Mouse (Mus musculus) kidney, embryonic 15.5 days (tissue): ENCODE results near the gene Cst6. TPM values are rescaled to one million over a fixed set of nuclear protein-coding genes. Genes with fewer than 3 reads are reported as not detected.

Source experiments
- ATAC-seq: fragments of 200-750 bp; cut with Nextera tagmentation; replicated peaks from 2 replicates; pipeline ENCODE4 v1.8.0; 2017; ENCODE audit warnings: moderate TSS enrichment; ENCODE audit not compliant: low FRiP score
- H3K27ac ChIP-seq: fragments of 300-500 bp; sonication (generic); 2 replicates; pipeline ENCODE4 v1.5.1; 2015; ENCODE audit warnings: mild to moderate bottlenecking, inconsistent platforms
- H3K27me3 ChIP-seq: fragments of 300-500 bp; sonication (generic); 2 replicates; pipeline ENCODE4 v1.6.1; 2015; ENCODE audit warnings: inconsistent platforms
- H3K36me3 ChIP-seq: fragments of 300-500 bp; sonication (generic); 2 replicates; pipeline ENCODE4 v1.6.1; 2015; ENCODE audit warnings: inconsistent platforms
- H3K4me1 ChIP-seq: fragments of 300-500 bp; sonication (generic); 2 replicates; pipeline ENCODE4 v1.6.1; 2015; ENCODE audit warnings: inconsistent platforms
- H3K4me2 ChIP-seq: fragments of 300-500 bp; sonication (generic); 2 replicates; pipeline ENCODE4 v1.6.1; 2015; ENCODE audit warnings: moderate library complexity, mild to moderate bottlenecking, inconsistent platforms
- H3K4me3 ChIP-seq: fragments of 300-500 bp; sonication (generic); replicated peaks from 2 replicates; pipeline ENCODE4 v1.5.1; 2015; ENCODE audit warnings: mild to moderate bottlenecking, inconsistent platforms
- H3K9ac ChIP-seq: fragments of 300-500 bp; sonication (generic); 2 replicates; pipeline ENCODE4 v1.6.1; 2015; ENCODE audit warnings: mild to moderate bottlenecking, inconsistent platforms
- H3K9me3 ChIP-seq: fragments of 300-500 bp; sonication (generic); replicated peaks from 2 replicates; pipeline ENCODE4 v1.6.1; 2016; ENCODE audit warnings: inconsistent platforms
- WGBS: fragments of 180-500 bp; shearing (Covaris S2); methylation state at CpG from one replicate; pipeline ENCODE4 v1.1.7; 2015; ENCODE audit warnings: mixed read lengths; 5-methylcytosine and 5-hydroxymethylcytosine counted together
- polyA plus RNA-seq: library from polyadenylated mRNA; unstranded; fragments of >200 nt; fragmentation: Nextera tagmentation; extraction: Ambion mirVana; gene quantifications from 2 replicates; pipeline ENCODE4 v1.2.1, GENCODE M21; 2015

Gene Cst6
- polyA plus RNA-seq, 1 experiment from 2014 or later = 0.45 TPM

- H3K9me3 ChIP-seq = no peaks in the 10 kb centered on the region
- peaks cover 11% of the 10 kb centered on the region for H3K4me1 ChIP-seq
- no peaks in the 10 kb centered on the region for H3K36me3 ChIP-seq
- no peak overlapping the region for H3K4me2 ChIP-seq
- H3K27ac ChIP-seq = no peak overlapping the region
- peaks cover 2% of the 10 kb centered on the region; the same call in 1 of the 2 replicates for H3K27me3 ChIP-seq
- H3K9ac ChIP-seq = no peak overlapping the region
- ATAC-seq = no peak
- 86% methylated on average over 6 of the region's 6 CpGs for WGBS
- H3K4me3 ChIP-seq = no peak overlapping the region
Observed at GRCm38 (mm10) chr19:5348064-5348463, 1.3 kb downstream of the Cst6 start.

DNA sequence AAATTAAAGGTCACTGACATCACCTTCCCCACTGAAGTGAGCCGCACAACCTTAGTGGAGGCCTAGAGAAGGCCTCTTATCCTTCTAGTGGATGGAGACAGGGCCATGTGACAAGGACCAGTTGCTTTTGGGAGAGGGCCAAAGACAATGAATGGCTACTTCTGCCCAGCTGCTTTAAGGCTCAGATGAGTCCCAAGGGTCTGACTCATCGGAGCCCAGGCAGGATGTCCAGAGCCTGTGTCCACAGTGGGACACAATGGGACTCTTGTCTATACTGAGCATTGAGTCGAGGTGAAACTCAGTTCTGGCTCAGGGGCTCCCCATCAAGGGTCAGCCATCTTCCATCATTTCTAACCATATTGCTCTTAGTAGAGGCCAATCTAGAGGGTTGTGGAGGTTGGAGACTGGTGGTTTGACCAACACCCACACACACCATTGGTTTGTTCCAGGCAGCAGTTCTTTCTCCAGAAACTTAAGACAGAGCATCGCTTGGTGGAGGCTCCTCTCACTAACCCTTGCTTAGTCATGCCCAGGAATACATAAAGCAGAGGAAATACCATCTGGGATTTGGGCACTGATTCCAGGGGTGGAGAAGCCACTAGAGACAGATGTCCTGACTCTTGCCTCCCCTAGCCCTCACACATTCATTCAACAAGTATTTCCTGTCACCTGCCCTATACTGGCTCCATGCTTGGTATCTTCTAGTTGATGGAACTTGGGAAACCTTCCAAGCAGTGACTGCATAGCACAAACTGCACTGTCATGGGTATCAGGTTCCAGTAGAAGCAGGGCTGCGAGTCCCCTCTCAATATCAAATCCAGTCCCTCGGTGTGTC is 3.9 kb downstream of the Cst6 start:
- H3K27me3 ChIP-seq = peaks cover 2% of the 10 kb centered on the region; the same call in 1 of the 2 replicates
- H3K36me3 ChIP-seq = no peaks in the 10 kb centered on the region
- H3K9me3 ChIP-seq = no peaks in the 10 kb centered on the region
- H3K9ac ChIP-seq = no peak overlapping the region
- H3K4me2 ChIP-seq = no peak overlapping the region
- peaks cover 11% of the 10 kb centered on the region for H3K4me1 ChIP-seq
- no peak overlapping the region for H3K27ac ChIP-seq
- ATAC-seq = no peak
- WGBS = 63% methylated on average over 6 of the region's 6 CpGs
- H3K4me3 ChIP-seq = no peak overlapping the region

DNA sequence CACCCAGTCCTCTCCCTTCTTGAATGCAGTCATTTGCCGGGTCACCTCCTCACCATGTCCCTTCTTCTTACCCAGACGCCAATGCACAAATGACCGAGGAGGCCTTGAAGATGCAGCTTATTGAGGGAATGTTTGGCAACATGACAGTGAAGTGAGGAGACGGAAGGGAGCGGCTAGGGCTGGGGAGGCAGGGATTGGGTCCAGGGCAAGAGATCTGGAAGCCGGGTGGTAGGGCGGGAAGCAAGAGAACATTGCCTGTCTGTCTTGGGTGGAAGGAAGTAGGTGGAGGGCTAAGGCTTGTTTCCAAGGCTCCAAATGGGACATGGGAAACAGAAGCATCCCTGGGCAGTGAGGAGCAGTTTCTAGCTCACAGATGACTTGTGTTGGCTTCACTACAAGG is 8.0 kb downstream of the Cst6 start:
- H3K9ac ChIP-seq = no peak overlapping the region
- no peaks in the 10 kb centered on the region for H3K27me3 ChIP-seq
- 87% methylated on average over 7 of the region's 7 CpGs for WGBS
- no peak overlapping the region for H3K4me3 ChIP-seq
- no peaks in the 10 kb centered on the region for H3K9me3 ChIP-seq
- H3K36me3 ChIP-seq = no peaks in the 10 kb centered on the region
- no peak for ATAC-seq
- no peak overlapping the region for H3K4me2 ChIP-seq
- H3K4me1 ChIP-seq = 0 out of 2 replicates have a peak, but pooled peaks cover 3% of the 10 kb centered on the region
- H3K27ac ChIP-seq = no peak overlapping the region

DNA sequence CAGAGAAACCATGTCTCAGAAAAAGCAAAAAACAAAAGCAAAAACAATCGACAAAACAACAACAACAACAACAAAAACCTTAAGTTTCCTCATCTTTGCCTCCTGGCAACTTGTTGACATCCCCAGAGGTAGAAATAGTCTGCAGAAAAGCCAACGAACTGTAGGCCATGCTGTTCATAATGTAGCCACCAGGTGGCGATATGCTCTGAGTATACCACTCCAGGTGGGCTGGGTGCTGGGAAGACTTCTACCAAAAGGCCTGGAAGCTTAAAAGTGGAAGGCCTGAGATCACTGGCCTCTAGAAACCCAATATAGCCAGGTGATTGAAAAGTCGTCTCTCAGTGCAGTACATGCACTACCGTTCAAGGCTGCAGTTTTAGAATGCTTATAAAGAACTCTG is 11.4 kb downstream of the Cst6 start:
- 0 out of 2 replicates have a peak, but pooled peaks cover 6% of the 10 kb centered on the region for H3K4me1 ChIP-seq
- no peak overlapping the region for H3K9ac ChIP-seq
- H3K9me3 ChIP-seq = no peaks in the 10 kb centered on the region
- H3K4me2 ChIP-seq = no peak overlapping the region
- H3K27me3 ChIP-seq = no peaks in the 10 kb centered on the region
- ATAC-seq = no peak
- H3K27ac ChIP-seq = no peak overlapping the region
- 24% methylated on average over 5 of the region's 5 CpGs for whole genome bisulfite sequencing
- H3K36me3 ChIP-seq = no peaks in the 10 kb centered on the region
- no peak overlapping the region for H3K4me3 ChIP-seq

- H3K4me2 ChIP-seq = no peak within 1 kb of the TSS
- H3K36me3 ChIP-seq = no peaks in the 10 kb centered on the region
- H3K4me3 ChIP-seq = no peak within 1 kb of the TSS
- no peak within 1 kb of the TSS for H3K27ac ChIP-seq
- H3K4me1 ChIP-seq = 0 out of 2 replicates have a peak, but pooled peaks cover 6% of the 10 kb centered on the region
- H3K9ac ChIP-seq = no peak within 1 kb of the TSS
- H3K27me3 ChIP-seq = no peaks in the 10 kb centered on the region
- H3K9me3 ChIP-seq = no peaks in the 10 kb centered on the region
- WGBS = 91% methylated on average over 6 of the region's 6 CpGs
- no peak for ATAC-seq
Observed at GRCm38 (mm10) chr19:5335441-5335840, 13.9 kb downstream of the Cst6 start, which contains the start of gene Catsper1. Gene Catsper1 (plus strand): TSS chr19:5335741.

- H3K27me3 ChIP-seq = no peaks in the 10 kb centered on the region
- ATAC-seq = no peak
- H3K4me2 ChIP-seq = no peak overlapping the region
- no peaks in the 10 kb centered on the region for H3K9me3 ChIP-seq
- no peak overlapping the region for H3K4me3 ChIP-seq
- no peak overlapping the region for H3K27ac ChIP-seq
- 73% methylated on average over 5 of the region's 5 CpGs for WGBS
- 0 out of 2 replicates have a peak, but pooled peaks cover 6% of the 10 kb centered on the region for H3K4me1 ChIP-seq
- no peaks in the 10 kb centered on the region for H3K36me3 ChIP-seq
- no peak overlapping the region for H3K9ac ChIP-seq
Observed at GRCm38 (mm10) chr19:5334741-5335140, 14.6 kb downstream of the Cst6 start.

- Histone ChIP-seq H3K27me3 (no peaks in the 10 kb centered on the region), H3K4me2 (no peak overlapping the region), H3K27ac (peak overlapping the region; percentile 46; the same call in 1 of the 2 replicates), H3K4me1 (peaks cover 8% of the 10 kb centered on the region), H3K9me3 (no peaks in the 10 kb centered on the region), H3K36me3 (no peaks in the 10 kb centered on the region), H3K4me3 (no peak overlapping the region), H3K9ac (no peak overlapping the region)
- WGBS = 73% methylated on average over 19 of the region's 19 CpGs
- no peak for ATAC-seq
Observed at GRCm38 (mm10) chr19:5327970-5328369, 21.4 kb downstream of the Cst6 start.

DNA sequence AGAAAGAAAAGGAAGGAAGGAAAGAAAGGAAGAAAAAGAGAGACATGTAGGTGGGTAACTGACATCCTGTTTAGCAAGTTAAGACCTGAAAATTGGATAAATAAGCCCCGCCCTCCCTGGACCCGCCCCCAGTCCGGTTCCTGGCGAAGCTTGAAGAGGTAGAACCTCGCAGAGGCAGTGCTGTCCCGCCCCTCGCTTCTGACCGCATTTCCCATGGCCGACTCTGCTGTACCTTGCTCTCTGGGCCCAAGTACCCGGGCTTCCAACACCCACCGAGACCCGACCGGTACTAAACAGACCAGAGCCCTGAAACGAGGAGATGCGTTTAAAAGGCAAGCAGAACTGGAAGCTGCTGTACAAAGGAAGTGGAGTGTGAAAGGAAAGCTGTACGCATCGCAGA is 25.6 kb downstream of the Cst6 start:
- 32% methylated on average over 17 of the region's 17 CpGs for WGBS
- Histone ChIP-seq H3K4me1 (peaks cover 8% of the 10 kb centered on the region), H3K4me2 (peak overlapping the region; percentile 57), H3K27me3 (no peaks in the 10 kb centered on the region), H3K9me3 (no peaks in the 10 kb centered on the region), H3K36me3 (no peaks in the 10 kb centered on the region), H3K4me3 (peak overlapping the region; percentile 28), H3K9ac (no peak overlapping the region), H3K27ac (peak overlapping the region; percentile 64)
- ATAC-seq = no peak

GRCm38 (mm10) chr19:5313189-5313588 is 36.2 kb downstream of the Cst6 start:
- no peaks in the 10 kb centered on the region for H3K36me3 ChIP-seq
- no peak overlapping the region for H3K9ac ChIP-seq
- no peak overlapping the region for H3K27ac ChIP-seq
- peaks cover 10% of the 10 kb centered on the region for H3K9me3 ChIP-seq
- no peaks in the 10 kb centered on the region for H3K27me3 ChIP-seq
- ATAC-seq = no peak
- WGBS = 92% methylated on average over 8 of the region's 8 CpGs
- no peak overlapping the region for H3K4me2 ChIP-seq
- no peaks in the 10 kb centered on the region for H3K4me1 ChIP-seq
- H3K4me3 ChIP-seq = no peak overlapping the region

DNA sequence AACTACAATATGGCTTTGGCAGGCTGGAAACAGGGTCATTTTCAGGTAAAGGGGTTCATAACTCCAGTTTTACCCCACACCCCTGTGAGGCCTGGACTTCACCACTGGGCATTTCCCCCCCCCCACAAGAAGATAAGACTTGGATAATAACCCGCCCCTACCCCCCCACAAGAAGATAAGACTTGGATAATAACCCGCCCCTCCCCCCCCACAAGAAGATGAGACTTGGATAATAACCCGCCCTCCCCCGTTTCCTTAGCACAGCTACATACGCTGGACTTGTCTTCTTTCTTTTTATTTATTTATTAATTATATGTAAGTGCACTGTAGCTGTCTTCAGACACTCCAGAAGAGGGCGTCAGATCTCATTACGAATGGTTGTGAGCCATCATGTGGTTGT is 40.3 kb downstream of the Cst6 start:
- 81% methylated on average over 7 of the region's 7 CpGs for WGBS
- no peak overlapping the region for H3K4me2 ChIP-seq
- peaks cover 7% of the 10 kb centered on the region; the same call in 1 of the 2 replicates for H3K27me3 ChIP-seq
- no peaks in the 10 kb centered on the region for H3K9me3 ChIP-seq
- no peak for ATAC-seq
- H3K4me1 ChIP-seq = peaks cover 5% of the 10 kb centered on the region; the same call in 1 of the 2 replicates
- H3K4me3 ChIP-seq = no peak overlapping the region
- peaks cover 6% of the 10 kb centered on the region for H3K36me3 ChIP-seq
- H3K27ac ChIP-seq = no peak overlapping the region
- no peak overlapping the region for H3K9ac ChIP-seq

- Histone ChIP-seq H3K4me3 (peak overlapping the region; percentile 23), H3K9ac (no peak overlapping the region), H3K4me2 (peak overlapping the region; percentile 52), H3K27ac (no peak overlapping the region), H3K27me3 (peaks cover 7% of the 10 kb centered on the region; the same call in 1 of the 2 replicates), H3K36me3 (peaks cover 6% of the 10 kb centered on the region), H3K4me1 (peaks cover 5% of the 10 kb centered on the region; the same call in 1 of the 2 replicates), H3K9me3 (no peaks in the 10 kb centered on the region)
- WGBS = 47% methylated on average over 98 of the region's 98 CpGs
- ATAC-seq = no peak
Observed at GRCm38 (mm10) chr19:5306968-5307734, 42.2 kb downstream of the Cst6 start.

- Histone ChIP-seq H3K36me3 (peaks cover 6% of the 10 kb centered on the region), H3K4me3 (no peak overlapping the region), H3K4me1 (peaks cover 5% of the 10 kb centered on the region; the same call in 1 of the 2 replicates), H3K27me3 (peaks cover 7% of the 10 kb centered on the region; the same call in 1 of the 2 replicates), H3K27ac (no peak overlapping the region), H3K9me3 (no peaks in the 10 kb centered on the region), H3K4me2 (no peak overlapping the region), H3K9ac (no peak overlapping the region)
- WGBS = 93% methylated on average over 6 of the region's 6 CpGs
- ATAC-seq = no peak
Observed at GRCm38 (mm10) chr19:5306279-5306678, 43.1 kb downstream of the Cst6 start.
